Mouse (Mus musculus) erythroblast, adult 5-6 weeks (primary cell): ENCODE data around the gene Col6a4. TPM values are rescaled to one million over a fixed set of nuclear protein-coding genes. Genes with fewer than 3 reads are reported as not detected.

Experiments
- ATAC-seq: replicated peaks from 2 replicates; pipeline ENCODE4 v1.8.0; 2016; ENCODE audit warnings: moderate number of reproducible peaks, mild to moderate bottlenecking, moderate TSS enrichment, inconsistent platforms; ENCODE audit not compliant: poor library complexity, low FRiP score, severe bottlenecking
- total RNA-seq, 2 experiments: library from RNA; stranded (forward) in 1 of 2; stranded (reverse) in 1 of 2; fragments of 150-400 nt in 1 of 2; fragments of 200-764, 138-1000 nt in 1 of 2; gene quantifications; 2 replicates each; pipeline versions ENCODE4 v1.2.3 to v1.2.4; 2015 to 2017; ENCODE audit warnings: low replicate concordance in 2 of 2

Col6a4 gene
- total RNA-seq, 2 experiments from 2014 or later = not detected

GRCm38 (mm10) chr9:106077953-106078352, 18.6 kb downstream of the Col6a4 start:
- no peak for ATAC-seq

GRCm38 (mm10) chr9:106076234-106076633, 20.3 kb downstream of the Col6a4 start:
- ATAC-seq = no peak

GRCm38 (mm10) chr9:106073956-106074355, 22.6 kb downstream of the Col6a4 start:
- no peak for ATAC-seq

- ATAC-seq = no peak
Observed at GRCm38 (mm10) chr9:106071651-106072050, 24.9 kb downstream of the Col6a4 start.

GRCm38 (mm10) chr9:106053446-106053845, 43.1 kb downstream of the Col6a4 start:
- ATAC-seq = no peak

GRCm38 (mm10) chr9:106043921-106044503, 52.6 kb downstream of the Col6a4 start:
- ATAC-seq = no peak

GRCm38 (mm10) chr9:106039915-106040659, 56.5 kb downstream of the Col6a4 start:
- ATAC-seq = no peak

GRCm38 (mm10) chr9:106039276-106039675, 57.3 kb downstream of the Col6a4 start:
- no peak for ATAC-seq

- ATAC-seq = no peak
Observed at GRCm38 (mm10) chr9:106038865-106039264, 57.7 kb downstream of the Col6a4 start.

GRCm38 (mm10) chr9:106015666-106016065, 80.9 kb downstream of the Col6a4 start:
- no peak for ATAC-seq

GRCm38 (mm10) chr9:106013139-106013538, 83.4 kb downstream of the Col6a4 start:
- ATAC-seq = no peak

- no peak for ATAC-seq
Observed at GRCm38 (mm10) chr9:105997955-105998354, 98.6 kb downstream of the Col6a4 start.

- ATAC-seq = no peak
Observed at GRCm38 (mm10) chr9:105992425-105992824, 104.2 kb downstream of the Col6a4 start.

GRCm38 (mm10) chr9:105990099-105990498, 106.5 kb downstream of the Col6a4 start:
- ATAC-seq = no peak

- no peak for ATAC-seq
Observed at GRCm38 (mm10) chr9:105989468-105989867, 107.1 kb downstream of the Col6a4 start.

- ATAC-seq = no peak
Observed at GRCm38 (mm10) chr9:105988096-105988495, 108.5 kb downstream of the Col6a4 start.

GRCm38 (mm10) chr9:105984931-105985519, 111.6 kb downstream of the Col6a4 start:
- ATAC-seq = no peak

GRCm38 (mm10) chr9:105978479-105978878, 118.1 kb downstream of the Col6a4 start:
- ATAC-seq = no peak

GRCm38 (mm10) chr9:105976871-105977270, 119.7 kb downstream of the Col6a4 start:
- no peak for ATAC-seq

- no peak for ATAC-seq
Observed at GRCm38 (mm10) chr9:105976314-105976713, 120.3 kb downstream of the Col6a4 start.

GRCm38 (mm10) chr9:105973736-105974135, 122.8 kb downstream of the Col6a4 start:
- ATAC-seq = no peak
